Mouse (Mus musculus) left cerebral cortex, adult 9 months (tissue): ENCODE data around the gene Brdt.
A peak's percentile ranks its signal among the peaks of the same experiment; 100 is the strongest.

Experiments
- DNase-seq, 2 experiments: peaks; one replicate each; pipeline ENCODE4 v3.0.0; 2022; ENCODE audit warnings: low spot score in 2 of 2

The Brdt gene

GRCm38 (mm10) chr5:107411326-107411725, 80.4 kb downstream of the Brdt start:
- DNase-seq, result peak in 1 of 2 experiments; percentile 43

- no peak for DNase-seq
Measured at GRCm38 (mm10) chr5:107412285-107412684, 81.3 kb downstream of the Brdt start.

DNA sequence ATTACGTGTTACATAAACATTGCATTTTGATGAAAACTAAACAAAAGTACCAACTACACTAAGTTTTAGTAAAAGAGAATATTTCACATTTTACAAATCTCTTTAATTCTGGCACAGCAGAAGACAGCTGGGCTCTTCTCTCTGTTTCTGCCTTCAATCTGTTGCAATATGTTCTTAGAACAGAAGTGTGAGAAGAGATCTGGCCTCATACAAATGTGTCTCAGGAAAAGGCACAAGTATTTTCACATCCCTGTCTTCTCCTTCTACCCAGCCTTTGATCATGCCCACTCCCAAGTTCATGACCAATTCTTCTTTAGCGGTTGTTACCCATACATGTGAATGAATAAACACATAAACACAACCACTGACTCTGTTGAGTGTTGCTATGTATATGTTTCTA, 84.1 kb downstream of the Brdt start:
- DNase-seq, result peak in 1 of 2 experiments; percentile 61

DNA sequence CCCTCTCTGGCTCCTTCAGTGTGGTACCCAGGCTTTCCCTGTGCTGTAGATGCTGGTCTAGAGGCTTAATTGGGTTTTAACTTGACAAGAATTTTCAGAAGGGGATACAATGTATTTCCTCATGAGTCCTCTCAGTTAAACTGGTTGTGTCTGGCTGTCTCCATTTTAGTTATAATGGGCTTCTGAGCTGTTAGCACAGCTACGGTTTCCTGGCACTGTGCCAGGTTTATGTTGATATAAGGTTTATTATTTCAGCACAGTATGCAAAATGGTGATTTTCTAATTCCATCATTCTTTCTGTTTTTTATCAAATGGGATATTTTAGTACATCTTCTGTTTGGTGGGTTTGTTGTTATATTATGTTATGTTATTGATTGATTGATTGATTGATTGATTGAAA, 90.7 kb downstream of the Brdt start:
- no peak for DNase-seq

DNA sequence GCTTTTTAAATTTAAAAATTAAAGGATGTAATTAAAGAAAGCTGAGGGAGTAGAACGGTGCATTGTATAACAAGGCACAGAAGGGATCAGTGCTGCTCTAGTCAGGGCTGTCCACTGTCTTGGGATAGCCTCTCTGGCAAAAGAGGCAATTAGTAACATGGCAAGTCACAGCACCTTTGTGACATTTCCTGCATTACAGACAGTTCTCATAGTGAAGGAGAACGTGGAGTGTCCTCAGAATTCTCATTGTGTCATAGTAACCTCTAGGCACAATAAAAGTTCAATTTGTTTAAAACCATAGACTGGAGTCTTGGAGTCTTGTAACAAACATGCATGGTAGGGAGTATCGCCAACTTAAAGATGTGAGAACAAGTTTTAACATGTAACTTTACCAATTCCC, 100.3 kb downstream of the Brdt start, which contains the start of gene Lpcat2b:
Gene Lpcat2b (plus strand): TSS at position 301 of the 400 bp plus-strand sequence.
- no peak for DNase-seq

GRCm38 (mm10) chr5:107434001-107434400, 103.0 kb downstream of the Brdt start:
- DNase-seq, result no peak

DNA sequence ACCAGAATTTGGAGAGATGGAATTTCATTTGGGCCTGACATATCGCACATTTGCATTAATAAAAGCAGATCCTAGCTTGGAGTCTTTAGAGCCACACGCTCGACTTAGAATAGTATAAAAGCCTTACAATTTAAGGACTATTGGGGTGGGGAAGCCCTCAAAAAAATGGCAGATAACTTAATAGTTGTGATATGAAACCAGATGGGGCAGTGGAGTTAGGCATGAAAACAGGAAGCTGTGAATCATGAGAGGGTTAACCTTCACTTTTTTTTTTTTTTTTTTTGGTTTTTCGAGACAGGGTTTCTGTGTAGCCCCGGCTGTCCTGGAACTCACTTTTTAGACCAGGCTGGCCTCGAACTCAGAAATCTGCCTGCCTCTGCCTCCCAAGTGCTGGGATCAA, 105.2 kb downstream of the Brdt start:
- no peak for DNase-seq
